Mouse (Mus musculus): ENCODE measurements around the gene 1700057G04Rik. TPM values are rescaled to one million over a fixed set of nuclear protein-coding genes. Genes with fewer than 3 reads are reported as not detected.
"Not testable (repeated sequence)": the region's sequence is repeated elsewhere in the genome, so short reads cannot be mapped to it uniquely, and the experiment has no call there.

The 1700057G04Rik gene
- total RNA-seq, 1 experiment from 2014 or later: not detected

- DNase-seq: no peak
Observed at GRCm38 (mm10) chr9:92305075-92305474, 4.1 kb upstream of the 1700057G04Rik start.

GRCm38 (mm10) chr9:92305620-92306220 lies 3.5 kb upstream of the 1700057G04Rik start:
- DNase-seq: no peak

DNA sequence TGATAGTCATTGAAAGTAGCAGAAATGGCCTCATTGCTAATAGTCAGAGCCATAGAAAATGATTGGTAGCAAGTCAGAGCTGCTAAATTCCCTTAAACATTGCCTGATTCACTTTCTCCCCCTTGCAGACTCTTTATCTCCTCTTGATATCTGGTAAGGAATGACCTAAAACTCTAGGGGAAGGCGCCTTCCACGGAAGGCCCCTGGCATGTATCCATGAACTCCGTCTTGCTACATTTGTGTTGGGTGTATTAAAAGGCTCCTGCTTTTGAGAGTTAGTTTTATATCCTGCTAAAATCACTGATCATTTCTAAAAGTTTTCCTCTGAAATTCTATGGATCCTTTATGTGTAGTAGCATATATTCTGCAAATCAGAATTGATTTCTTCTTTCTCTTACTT lies 7.6 kb downstream of the 1700057G04Rik start:
- DNase-seq: no peak

GRCm38 (mm10) chr9:92325936-92326335 lies 16.8 kb downstream of the 1700057G04Rik start:
- not testable (repeated sequence) for DNase-seq

- no peak for DNase-seq
Observed at GRCm38 (mm10) chr9:92326813-92327212, 17.6 kb downstream of the 1700057G04Rik start.

DNA sequence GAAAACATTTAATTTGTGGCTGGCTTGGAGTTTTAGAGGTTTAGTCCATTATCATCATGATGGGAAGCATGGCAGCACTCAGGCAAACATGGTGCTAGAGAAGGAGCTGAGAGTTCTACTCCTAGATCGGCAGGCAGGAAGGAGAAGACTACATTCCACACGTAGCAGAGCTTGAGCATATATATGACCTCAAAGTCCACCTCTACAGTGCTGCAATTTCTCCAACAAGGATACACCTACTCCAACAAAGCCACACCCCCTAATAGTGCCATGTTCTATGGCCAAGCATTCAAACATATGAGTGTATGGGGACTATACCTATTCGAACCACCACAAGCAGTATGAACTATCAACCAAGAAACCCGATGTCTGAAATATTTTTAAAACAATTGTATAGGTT lies 22.2 kb downstream of the 1700057G04Rik start:
- no peak for DNase-seq

DNA sequence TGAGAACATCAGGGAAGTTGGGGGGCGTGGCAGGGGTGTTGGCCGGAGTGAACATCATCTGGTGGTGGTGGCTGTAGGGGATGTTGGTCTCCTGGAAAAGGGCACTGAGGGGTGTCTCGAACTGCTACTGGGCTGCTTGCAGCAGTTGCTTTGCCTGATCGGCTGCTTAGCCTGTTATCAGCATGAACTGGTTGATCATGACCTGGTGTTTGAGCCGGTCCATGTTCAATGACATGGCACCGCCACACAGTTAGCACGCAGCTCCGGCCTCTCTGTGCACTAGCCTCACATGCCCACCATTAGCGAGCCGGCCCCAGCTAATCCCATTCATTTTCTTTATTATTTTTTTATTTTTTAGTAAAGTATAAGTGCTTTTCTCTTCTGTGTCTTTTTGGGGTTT lies 25.7 kb downstream of the 1700057G04Rik start:
- DNase-seq: no peak

- DNase-seq: no peak
Observed at GRCm38 (mm10) chr9:92335277-92335818, 26.2 kb downstream of the 1700057G04Rik start.

GRCm38 (mm10) chr9:92337063-92337462 lies 27.9 kb downstream of the 1700057G04Rik start:
- DNase-seq: no peak

DNA sequence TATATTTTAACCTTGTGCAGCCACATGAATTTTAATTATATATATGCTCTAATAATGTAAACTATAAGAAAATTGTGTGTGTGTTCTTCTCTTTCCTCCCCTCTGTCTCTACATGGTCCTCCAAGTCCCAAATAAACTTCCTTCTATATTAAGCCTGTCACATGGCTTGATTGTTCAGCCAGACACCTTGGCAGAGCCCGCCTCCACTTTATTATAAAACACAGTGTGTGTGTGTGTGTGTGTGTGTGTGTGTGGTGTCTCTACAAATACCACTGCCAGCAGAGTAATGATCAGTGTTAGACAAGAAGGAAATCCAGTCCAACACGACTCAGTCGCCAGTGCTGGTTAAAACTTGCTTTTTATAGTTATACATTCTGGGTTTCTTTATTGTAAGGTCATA lies 28.5 kb downstream of the 1700057G04Rik start:
- DNase-seq: no peak

GRCm38 (mm10) chr9:92338954-92339353 lies 29.8 kb downstream of the 1700057G04Rik start:
- no peak for DNase-seq

DNA sequence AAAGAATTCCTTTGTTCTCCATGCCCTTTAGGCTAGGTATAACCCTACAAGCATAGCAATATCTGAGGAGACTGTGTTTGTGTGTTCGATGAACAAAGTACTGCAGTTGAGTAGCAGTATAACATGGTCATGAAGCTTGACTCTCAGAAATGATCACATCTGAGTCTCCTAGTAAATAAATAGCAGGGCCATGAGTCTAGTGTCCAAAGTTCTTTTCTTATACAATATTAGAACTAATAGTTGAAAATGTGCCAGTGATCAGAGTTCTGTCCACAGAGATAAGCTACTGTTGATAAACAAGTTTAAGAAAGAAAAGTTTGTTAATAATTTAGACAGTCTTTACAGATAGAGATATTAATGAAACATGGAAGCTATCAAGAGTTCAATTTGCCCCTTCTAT lies 42.7 kb downstream of the 1700057G04Rik start:
- no peak for DNase-seq

GRCm38 (mm10) chr9:92353306-92353705 lies 44.1 kb downstream of the 1700057G04Rik start:
- peak; percentile 13 for DNase-seq

GRCm38 (mm10) chr9:92360691-92361310 lies 51.6 kb downstream of the 1700057G04Rik start:
- no peak for DNase-seq

GRCm38 (mm10) chr9:92363478-92363877 lies 54.3 kb downstream of the 1700057G04Rik start:
- DNase-seq: no peak

GRCm38 (mm10) chr9:92368920-92369319 lies 59.7 kb downstream of the 1700057G04Rik start:
- DNase-seq: no peak

- no peak for DNase-seq
Observed at GRCm38 (mm10) chr9:92373896-92374295, 64.7 kb downstream of the 1700057G04Rik start.

DNA sequence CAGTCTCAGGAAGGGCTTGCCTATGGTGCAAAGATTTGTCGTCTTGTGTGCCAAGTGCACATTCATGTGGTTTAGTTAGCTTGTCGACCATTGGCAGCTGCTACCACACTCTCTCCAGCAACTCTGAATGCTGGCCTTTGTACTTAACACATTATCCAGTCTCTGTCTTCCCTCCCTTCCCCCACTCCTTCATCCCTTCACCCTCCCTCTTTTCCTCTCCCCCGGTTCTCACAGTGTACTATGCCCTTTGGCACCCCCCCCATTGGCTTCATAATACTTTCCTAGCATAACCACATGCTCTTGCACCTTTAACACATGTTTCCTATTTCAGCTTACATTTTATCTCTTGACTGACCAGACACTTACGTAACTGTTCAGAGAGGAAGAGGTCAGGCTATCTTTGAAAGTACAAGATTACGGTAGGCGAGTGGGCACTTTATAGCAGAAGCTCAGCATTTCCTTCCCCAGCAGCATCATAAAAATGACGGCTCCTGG lies 65.6 kb downstream of the 1700057G04Rik start:
- no peak for DNase-seq

DNA sequence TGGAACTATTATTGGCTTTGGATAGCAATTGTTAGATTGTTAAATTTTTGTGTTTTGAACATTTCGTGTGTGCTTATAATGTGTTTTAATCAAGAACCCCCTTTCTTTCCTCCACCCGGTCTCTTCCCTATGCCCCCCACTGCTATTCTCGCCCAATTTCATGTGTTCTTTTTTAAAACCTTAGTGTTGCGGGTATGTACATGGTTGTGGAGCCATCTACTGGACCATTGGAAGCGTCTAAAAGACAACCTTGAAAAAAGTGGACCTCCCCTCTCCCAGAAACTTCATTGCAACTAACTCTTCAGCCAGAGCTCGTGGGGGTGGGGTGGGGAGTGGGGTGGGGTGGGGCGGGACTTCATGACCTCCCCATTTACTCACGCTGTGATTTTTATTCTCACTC lies 66.2 kb downstream of the 1700057G04Rik start:
- no peak for DNase-seq

DNA sequence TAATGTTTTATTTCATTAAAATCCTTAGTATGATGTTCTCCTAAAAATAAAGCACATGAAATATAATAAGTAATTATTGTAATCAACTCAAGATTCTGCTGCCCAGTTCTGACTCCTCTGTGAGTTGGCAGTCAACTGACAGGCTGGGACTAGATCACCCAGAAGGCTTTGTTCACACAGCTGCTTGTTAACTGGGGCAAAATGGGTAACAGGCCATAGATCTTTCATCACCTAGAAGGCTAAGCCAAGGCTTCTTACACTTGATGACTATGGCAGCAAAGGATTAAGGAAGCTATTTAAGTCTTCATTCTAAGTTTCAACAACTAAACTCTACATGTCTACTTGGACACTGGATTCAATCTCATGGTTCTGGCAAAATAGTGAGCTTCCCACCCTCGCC lies 68.8 kb downstream of the 1700057G04Rik start:
- DNase-seq: no peak

- no peak for DNase-seq
Observed at GRCm38 (mm10) chr9:92379240-92379639, 70.1 kb downstream of the 1700057G04Rik start.

GRCm38 (mm10) chr9:92383415-92383814 lies 74.2 kb downstream of the 1700057G04Rik start:
- DNase-seq: no peak

DNA sequence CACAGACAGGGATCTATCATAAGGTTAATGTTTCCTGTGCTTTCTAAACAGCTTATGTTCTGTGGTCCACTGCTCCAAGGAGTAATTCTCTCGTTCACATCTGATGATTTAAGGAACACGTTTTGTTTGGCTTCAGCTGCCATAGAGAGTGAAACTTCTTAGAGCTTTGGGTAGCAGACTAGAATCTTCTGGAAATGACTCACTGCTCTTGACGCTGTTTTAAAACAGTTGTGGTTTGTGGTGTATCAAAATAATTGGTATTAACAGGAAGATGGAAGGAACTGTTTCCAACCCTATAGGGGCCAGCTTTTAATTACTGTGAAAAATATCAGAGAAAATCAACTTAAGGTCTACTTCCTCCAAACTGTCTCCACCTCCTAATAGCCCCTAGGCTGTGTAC lies 75.2 kb downstream of the 1700057G04Rik start:
- DNase-seq: no peak

GRCm38 (mm10) chr9:92385831-92386230 lies 76.7 kb downstream of the 1700057G04Rik start:
- DNase-seq: no peak
